Mouse (Mus musculus) induced T-regulatory cell, adult 2 months (primary cell): Measurements from ENCODE around the gene Slc7a10.
"Not testable (repeated sequence)": the region's sequence is repeated elsewhere in the genome, so short reads cannot be mapped to it uniquely, and the experiment has no call there.

Experiments
- DNase-seq: peaks from one replicate; pipeline ENCODE4 v3.0.0-alpha.2; 2012; ENCODE audit warnings: low read depth

The Slc7a10 gene

DNA sequence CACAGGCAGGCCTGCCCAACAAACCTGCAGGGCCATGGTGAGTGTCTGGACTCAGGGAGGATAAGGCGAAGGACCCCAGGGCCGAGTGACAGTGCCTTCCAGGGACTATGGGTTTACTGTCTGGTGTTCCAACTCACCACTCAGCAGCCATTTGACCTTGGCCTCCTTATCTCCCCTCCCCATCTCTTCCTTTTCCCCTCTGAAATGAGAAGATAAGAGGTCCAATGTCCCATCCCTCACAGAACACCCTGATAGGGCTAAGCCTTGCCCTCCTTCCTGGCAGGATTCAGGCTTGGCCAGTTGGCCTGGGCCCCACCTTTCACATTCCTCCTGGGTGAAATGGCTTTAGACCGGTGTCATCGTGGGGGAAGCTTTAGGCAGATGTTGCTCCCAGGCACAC lies 10.7 kb upstream of the Slc7a10 start:
- no peak for DNase-seq

- peak; percentile 76 for DNase-seq
Observed at GRCm38 (mm10) chr7:35176412-35177381, 9.5 kb upstream of the Slc7a10 start.

GRCm38 (mm10) chr7:35184833-35185724 lies 1.1 kb upstream of the Slc7a10 start:
- peak; percentile 31 for DNase-seq

GRCm38 (mm10) chr7:35189699-35190098 lies 3.5 kb downstream of the Slc7a10 start:
- DNase-seq = no peak

GRCm38 (mm10) chr7:35191276-35191675 lies 5.1 kb downstream of the Slc7a10 start:
- no peak for DNase-seq

GRCm38 (mm10) chr7:35197022-35197421 lies 10.8 kb downstream of the Slc7a10 start:
- no peak for DNase-seq

GRCm38 (mm10) chr7:35198981-35199754 lies 13.0 kb downstream of the Slc7a10 start:
- DNase-seq = no peak

DNA sequence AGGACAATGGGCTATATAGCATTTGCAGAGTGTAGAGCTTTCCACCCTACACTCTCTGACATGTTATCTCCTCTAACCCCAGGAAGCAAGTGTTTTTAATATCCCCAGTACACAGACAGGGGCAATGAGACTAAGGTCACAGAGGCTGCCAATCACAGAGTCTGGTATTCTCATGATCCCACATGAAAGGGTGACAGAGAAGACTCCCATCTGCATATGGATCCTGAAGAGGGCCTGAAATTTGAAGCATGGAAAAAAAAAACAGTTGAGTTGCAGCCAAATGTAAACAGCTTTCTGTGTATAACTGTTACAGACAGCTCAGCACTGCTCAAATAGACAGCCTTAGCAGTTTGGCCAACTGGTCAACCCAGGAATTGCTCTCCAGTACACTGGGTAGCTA lies 13.6 kb downstream of the Slc7a10 start:
- DNase-seq = no peak

DNA sequence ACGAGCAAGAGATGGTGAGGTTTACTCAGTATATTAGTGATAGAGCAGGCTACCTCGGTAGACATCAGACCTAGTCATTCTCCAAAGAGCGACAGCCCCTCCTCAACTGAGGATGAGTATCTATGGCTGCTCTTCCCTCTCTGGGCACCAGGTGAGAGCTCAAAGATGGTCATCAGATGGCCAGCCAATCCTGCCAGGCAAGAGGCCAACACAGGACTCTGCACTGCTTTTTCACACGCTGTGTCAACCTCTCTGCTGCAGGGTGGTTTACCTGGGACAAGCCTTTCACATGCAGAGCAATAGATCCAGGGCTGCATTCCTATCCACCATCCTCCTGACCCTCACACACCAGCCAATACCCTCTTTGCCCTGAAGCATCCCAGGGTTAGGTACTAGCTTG lies 25.6 kb downstream of the Slc7a10 start:
- DNase-seq = no peak

DNA sequence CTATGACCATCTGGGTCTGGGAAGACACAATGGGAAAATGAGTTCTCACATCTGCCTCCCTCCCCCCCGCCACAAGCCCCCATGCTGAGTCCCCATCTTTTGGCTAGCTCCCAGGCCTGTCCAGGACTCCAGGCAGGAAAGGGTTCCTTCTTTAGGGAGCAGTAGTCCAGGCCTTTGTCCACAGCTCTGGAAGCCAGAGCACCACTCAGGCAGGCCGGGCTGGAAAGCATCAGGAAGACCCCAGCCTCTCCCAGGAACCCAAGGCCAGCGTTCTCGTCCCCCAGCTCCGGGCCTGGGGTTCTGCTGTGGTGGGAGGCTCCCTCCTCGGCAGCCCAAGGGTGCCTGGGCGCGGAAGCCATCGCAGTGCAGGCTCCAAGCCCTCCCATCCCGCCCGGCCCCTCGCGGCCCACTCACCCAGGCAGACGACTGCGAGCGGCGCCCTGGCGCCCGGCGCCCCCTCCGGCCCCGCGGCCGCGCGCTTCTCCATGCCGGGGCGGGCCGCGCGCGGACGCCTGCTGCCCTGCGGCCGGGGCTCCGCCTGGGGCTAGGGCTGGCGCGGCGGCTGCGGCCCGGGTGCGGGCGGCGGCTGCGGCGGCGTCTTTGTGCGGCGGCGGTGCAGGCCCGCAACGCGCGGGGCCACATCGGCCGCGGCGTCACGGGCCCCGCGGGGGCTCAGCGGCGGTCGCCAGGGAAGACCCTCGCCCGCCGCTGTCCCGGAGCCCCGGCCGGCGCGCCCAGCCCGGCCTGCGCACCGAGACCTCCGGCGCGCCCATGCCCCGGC lies 28.4 kb downstream of the Slc7a10 start:
- no peak for DNase-seq

DNA sequence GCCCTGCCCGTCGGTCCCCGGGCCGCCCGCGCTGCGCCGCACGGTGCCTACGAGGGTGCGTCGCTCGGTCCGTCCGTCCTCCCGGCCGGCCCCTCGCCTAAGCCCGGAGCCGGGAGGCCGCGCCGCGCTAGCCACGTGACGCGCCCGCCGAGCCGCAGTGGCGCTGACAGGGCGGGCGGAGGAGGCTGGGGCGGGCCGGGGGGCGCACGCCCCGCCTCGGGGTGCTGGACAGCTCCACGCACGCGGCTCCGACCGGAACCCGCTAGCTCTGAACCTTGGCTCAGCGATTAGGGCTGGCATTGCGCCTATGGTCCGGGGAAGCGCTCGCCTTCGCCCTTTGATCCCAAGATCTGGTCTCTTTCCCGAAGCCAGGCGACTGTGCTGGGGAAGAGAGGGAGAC lies 29.0 kb downstream of the Slc7a10 start, which contains the start of gene Lrp3:
Lrp3 (minus strand) TSS at position 274 of the 400 bp plus-strand sequence.
- DNase-seq = no peak

- DNase-seq = no peak
Observed at GRCm38 (mm10) chr7:35215731-35216130, 29.5 kb downstream of the Slc7a10 start.

GRCm38 (mm10) chr7:35220694-35221365 lies 34.6 kb downstream of the Slc7a10 start:
- DNase-seq = no peak

- peak; percentile 69 for DNase-seq
Observed at GRCm38 (mm10) chr7:35230333-35230732, 44.1 kb downstream of the Slc7a10 start.

DNA sequence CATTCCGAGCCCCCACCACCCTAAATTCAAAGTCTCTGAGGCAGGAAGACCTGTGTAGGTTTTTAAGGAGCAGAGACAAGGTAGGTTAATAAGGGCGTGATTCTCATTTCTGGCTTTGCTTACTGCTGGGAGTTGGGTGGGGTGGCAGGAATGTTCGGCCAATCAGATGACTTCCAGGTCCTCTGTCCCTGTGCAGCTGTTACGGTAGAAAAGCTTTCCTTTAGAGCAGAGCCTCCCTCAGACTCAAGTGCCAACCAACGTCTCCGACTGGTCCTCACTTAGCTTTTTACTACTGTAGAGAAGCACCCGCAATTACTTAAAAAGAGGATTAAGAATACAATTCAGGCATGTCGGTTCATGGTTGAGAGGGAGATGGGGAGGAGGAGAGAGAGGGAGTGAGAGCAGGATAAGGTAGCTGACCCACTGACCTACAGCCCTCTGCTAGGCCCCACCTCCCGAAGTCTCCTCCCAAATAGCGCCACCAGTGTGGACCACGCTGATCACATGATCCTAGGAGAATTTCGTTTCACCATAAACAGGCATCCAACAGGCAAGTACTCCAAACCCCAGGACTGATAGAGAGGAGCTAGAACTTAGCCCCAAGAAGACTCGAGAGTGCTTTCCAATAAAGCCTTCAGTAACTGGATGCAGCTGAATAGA lies 46.7 kb downstream of the Slc7a10 start:
- DNase-seq = no peak

GRCm38 (mm10) chr7:35233861-35234260 lies 47.7 kb downstream of the Slc7a10 start:
- DNase-seq = no peak

DNA sequence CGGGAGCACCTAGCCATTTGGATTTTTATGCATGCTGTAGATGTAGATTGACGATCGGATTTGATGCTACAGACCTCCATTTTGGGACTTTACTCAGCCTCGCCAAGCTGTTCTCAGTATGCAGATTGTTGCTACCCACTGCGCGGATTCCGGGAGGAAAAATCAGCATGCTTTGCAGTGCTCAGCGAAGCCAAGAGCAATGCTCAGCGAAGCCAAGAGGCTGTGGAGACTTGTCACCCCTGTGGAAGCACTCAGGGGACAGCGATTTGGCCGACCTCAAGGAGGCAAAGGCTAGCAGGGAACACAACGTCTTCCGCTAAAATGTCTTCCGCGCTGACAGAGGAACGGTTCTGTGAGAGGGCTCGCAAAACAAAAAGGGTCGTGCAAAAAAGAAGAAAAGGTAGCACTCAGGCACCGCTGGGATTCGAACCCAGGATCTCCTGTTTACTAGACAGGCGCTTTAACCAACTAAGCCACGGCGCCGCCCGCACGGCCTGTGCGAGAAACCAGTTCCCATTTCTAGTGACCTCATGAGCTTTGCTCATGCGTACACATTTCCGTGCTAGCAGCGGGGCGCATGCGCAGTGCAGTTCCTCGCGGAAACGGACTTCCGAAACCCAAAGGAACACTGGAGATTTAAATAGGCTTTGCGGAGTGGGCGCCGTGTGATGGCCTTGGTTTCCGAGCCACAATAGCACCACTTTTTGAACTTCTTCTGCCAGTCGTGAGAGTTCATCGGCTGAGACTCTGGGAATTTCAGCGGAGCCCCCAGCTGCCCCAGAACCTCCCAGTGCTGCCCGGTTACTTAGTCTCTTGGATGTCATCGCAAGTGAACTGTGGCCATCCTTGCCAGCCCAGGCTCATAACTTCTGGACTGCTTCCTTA lies 48.4 kb downstream of the Slc7a10 start:
- peak; percentile 98 for DNase-seq

DNA sequence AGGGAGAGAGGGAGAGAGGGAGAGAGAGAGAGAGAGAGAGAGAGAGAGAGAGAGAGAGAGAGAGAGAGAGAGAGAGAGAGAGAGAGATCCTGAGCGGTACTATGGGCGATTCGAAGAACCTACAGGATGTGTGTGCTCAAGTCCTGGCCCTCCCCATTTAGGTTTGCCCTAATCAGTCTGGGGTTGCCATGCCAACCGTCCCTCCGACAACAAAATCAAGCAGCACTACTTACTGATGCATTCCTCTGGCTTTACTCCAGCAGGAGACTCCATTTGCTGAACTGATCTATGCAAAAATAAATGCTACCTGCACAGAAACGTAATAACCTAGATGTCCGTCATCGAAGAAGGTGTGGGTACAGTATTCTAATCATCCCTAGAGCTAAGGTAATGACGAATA lies 49.1 kb downstream of the Slc7a10 start:
- peak; percentile 86 for DNase-seq

GRCm38 (mm10) chr7:35237935-35238334 lies 51.8 kb downstream of the Slc7a10 start:
- DNase-seq = not testable (repeated sequence)
